Mouse (Mus musculus): ENCODE data around the gene Gfi1b.

DNA sequence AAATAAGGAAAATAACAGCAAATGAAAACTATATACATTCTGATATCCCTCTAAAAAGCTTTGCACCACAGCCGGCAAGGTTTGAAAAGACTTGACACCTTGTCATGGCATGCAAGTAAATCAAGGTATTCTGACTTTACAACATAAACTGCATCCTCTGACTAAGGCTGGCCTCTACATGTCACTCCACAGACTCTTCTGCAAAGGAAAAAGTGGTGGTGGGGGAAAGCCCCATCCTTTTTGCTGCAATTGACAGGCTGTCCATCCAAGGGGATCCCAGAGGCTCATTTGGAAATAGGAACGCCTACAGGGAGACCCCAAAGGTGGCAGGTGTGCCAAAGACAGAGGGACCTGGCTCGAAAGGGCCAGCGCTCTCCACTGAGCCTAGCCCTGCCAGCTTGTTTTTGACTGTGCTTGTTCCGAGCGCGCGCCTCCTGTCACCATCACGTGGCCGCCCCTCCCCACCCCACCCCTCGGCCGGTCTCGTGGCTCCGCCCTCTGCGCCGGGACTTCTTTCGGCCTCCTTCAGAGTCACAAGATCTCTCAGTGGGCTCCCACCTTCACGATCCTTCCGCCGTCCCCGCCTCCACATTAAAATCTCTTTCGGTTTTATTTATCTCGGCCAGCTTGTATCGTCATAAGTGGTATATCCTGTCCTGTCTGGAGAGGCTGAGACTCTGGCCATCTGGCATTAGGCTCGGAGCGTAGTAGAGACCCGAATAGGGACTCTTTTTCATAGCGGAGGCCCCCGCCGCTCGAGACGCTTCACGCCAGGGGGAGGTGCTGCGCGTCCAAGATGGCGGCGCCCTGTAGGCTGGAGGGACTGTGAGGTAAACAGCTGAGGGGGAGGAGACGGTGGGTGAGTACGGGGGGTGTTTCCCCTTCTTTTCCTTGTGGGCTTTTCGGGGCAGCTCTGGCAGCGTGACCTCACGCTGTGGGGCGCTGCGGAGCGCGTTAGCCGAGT lies 19.0 kb upstream of the Gfi1b start, which contains the start of gene Tsc1:
- no peak for TF ChIP-seq CTCF (IDR thresholded peaks at IDR 0.05; ENCODE audit: control insufficient read depth, insufficient read depth, insufficient read length)
- no peak for TF ChIP-seq MYOD1 (IDR thresholded peaks at IDR 0.05; ENCODE audit: control insufficient read depth, insufficient read length, low read depth)
